Mouse (Mus musculus): ENCODE measurements around the gene Kcnj12. TPM values are rescaled to one million over a fixed set of nuclear protein-coding genes. Genes with fewer than 3 reads are reported as not detected.

Gene Kcnj12
- total RNA-seq, 2 experiments from 2014 or later = 22.1 to 23.4 TPM

GRCm38 (mm10) chr11:61109707-61110106 is 87.3 kb downstream of the Kcnj12 start:
- no peak for DNase-seq

- DNase-seq = no peak
These were observed 87.7 kb downstream of the Kcnj12 start for GRCm38 (mm10) chr11:61110113-61110512.

GRCm38 (mm10) chr11:61110928-61111327 is 88.6 kb downstream of the Kcnj12 start:
- DNase-seq = no peak

- DNase-seq = no peak
These were observed 89.1 kb downstream of the Kcnj12 start for GRCm38 (mm10) chr11:61111472-61111871.

- DNase-seq = no peak
These were observed 90.1 kb downstream of the Kcnj12 start for GRCm38 (mm10) chr11:61112323-61112995.

GRCm38 (mm10) chr11:61116226-61116625 is 93.9 kb downstream of the Kcnj12 start:
- no peak for DNase-seq

- DNase-seq = no peak
These were observed 97.7 kb downstream of the Kcnj12 start for GRCm38 (mm10) chr11:61119996-61120583.

Other genes starting within 250 kb of the Kcnj12 start
- gene Top3a, start 245.2 kb upstream of the Kcnj12 start, total RNA-seq (2021) = 1 to 10 TPM; 3.8 to 4.4 TPM
- gene Smcr8, start 245.0 kb upstream of the Kcnj12 start, total RNA-seq (2021) = 10 to 100 TPM; 15.2 to 16.8 TPM
- 10 to 100 TPM; 11.9 to 13.5 TPM for gene Shmt1, start 210.8 kb upstream of the Kcnj12 start, total RNA-seq (2021)
- 10 to 100 TPM; 24.3 TPM for gene Dhrs7b, start 191.9 kb upstream of the Kcnj12 start, total RNA-seq (2021)
- 10 to 100 TPM; 28.9 to 29.6 TPM for gene Tmem11, start 143.3 kb upstream of the Kcnj12 start, total RNA-seq (2021)
- 10 to 100 TPM in 1 of 2 experiments, 1 to 10 TPM in 1; 9.9 to 12.4 TPM for gene Natd1, start 107.8 kb upstream of the Kcnj12 start, total RNA-seq (2021)
- 10 to 100 TPM; 70.9 to 73.4 TPM for gene Map2k3, start 90.5 kb upstream of the Kcnj12 start, total RNA-seq (2021)
- gene Tnfrsf13b, start 104.2 kb downstream of the Kcnj12 start, total RNA-seq (2021) = 1 to 10 TPM in 1 of 2 experiments, under 1 TPM in 1; 0.50 to 1.5 TPM
- gene Usp22, start 152.5 kb downstream of the Kcnj12 start, total RNA-seq (2021) = 10 to 100 TPM; 26.2 to 27.6 TPM
- 1 to 10 TPM in 1 of 2 experiments, under 1 TPM in 1; 0.60 to 2.9 TPM for gene Aldh3a1, start 185.0 kb downstream of the Kcnj12 start, total RNA-seq (2021)
- 10 to 100 TPM; 32.0 to 39.0 TPM for gene Aldh3a2, start 244.9 kb downstream of the Kcnj12 start, total RNA-seq (2021)